Mouse (Mus musculus) forebrain, embryonic 14.5 days (tissue): ENCODE measurements around the gene Gtf2i. TPM values are rescaled to one million over a fixed set of nuclear protein-coding genes. Genes with fewer than 3 reads are reported as not detected.

Experiments
- ATAC-seq: fragments of 200-750 bp; cut with Nextera tagmentation; 2 replicates; pipeline ENCODE4 v1.8.0; 2017; ENCODE audit warnings: mild to moderate bottlenecking, moderate library complexity
- DNase-seq: peaks from one replicate; pipeline ENCODE4 v3.0.0-alpha.2; 2015; ENCODE audit warnings: low spot score
- H3K27ac ChIP-seq: fragments of 300-500 bp; sonication (generic); 2 replicates; pipeline ENCODE4 v1.5.1; 2014; ENCODE audit warnings: low read depth, mild to moderate bottlenecking, control low read depth, low read length, moderate library complexity
- H3K27me3 ChIP-seq: fragments of 300-500 bp; sonication (generic); replicated peaks from 2 replicates; pipeline ENCODE4 v1.6.1; 2014; ENCODE audit warnings: low read length, control low read depth, mixed read lengths; ENCODE audit not compliant: control insufficient read depth, insufficient read depth
- H3K36me3 ChIP-seq: fragments of 300-500 bp; sonication (generic); 2 replicates; pipeline ENCODE4 v1.6.1; 2014; ENCODE audit warnings: low read length, control low read depth; ENCODE audit not compliant: control insufficient read depth, insufficient read depth
- H3K4me1 ChIP-seq: fragments of 300-500 bp; sonication (generic); 2 replicates; pipeline ENCODE4 v1.6.1; 2014; ENCODE audit warnings: antibody characterized with exemption, low read length, control low read depth; ENCODE audit not compliant: control insufficient read depth, insufficient read depth
- H3K4me2 ChIP-seq: fragments of 300-500 bp; sonication (generic); 2 replicates; pipeline ENCODE4 v1.6.1; 2014; ENCODE audit warnings: mild to moderate bottlenecking, control low read depth, low read length
- H3K4me3 ChIP-seq: fragments of 300-500 bp; sonication (generic); 2 replicates; pipeline ENCODE4 v1.5.1; 2014; ENCODE audit warnings: low read depth, low read length, control low read depth
- H3K9ac ChIP-seq: fragments of 300-500 bp; sonication (generic); 2 replicates; pipeline ENCODE4 v1.6.1; 2014; ENCODE audit warnings: mild to moderate bottlenecking, low read length, control low read depth, moderate library complexity
- H3K9me3 ChIP-seq: fragments of 300-500 bp; sonication (generic); replicated peaks from 2 replicates; pipeline ENCODE4 v1.6.1; 2016; ENCODE audit warnings: low read length, control low read depth, mixed read lengths; ENCODE audit not compliant: control insufficient read depth
- WGBS: fragments of 180-500 bp; shearing (Covaris S2); extraction: QIAGEN DNeasy Blood & Tissue Kit; methylation state at CpG from one replicate; pipeline ENCODE4 v1.1.7; 2014; 5-methylcytosine and 5-hydroxymethylcytosine counted together
- polyA plus RNA-seq: library from polyadenylated mRNA; unstranded; fragments of >200 nt; fragmentation: Nextera tagmentation; extraction: Ambion mirVana; gene quantifications from 2 replicates; pipeline ENCODE4 v1.2.1, GENCODE M21; 2014

Gene Gtf2i
- polyA plus RNA-seq, 1 experiment from 2014 or later = 111 TPM

DNA sequence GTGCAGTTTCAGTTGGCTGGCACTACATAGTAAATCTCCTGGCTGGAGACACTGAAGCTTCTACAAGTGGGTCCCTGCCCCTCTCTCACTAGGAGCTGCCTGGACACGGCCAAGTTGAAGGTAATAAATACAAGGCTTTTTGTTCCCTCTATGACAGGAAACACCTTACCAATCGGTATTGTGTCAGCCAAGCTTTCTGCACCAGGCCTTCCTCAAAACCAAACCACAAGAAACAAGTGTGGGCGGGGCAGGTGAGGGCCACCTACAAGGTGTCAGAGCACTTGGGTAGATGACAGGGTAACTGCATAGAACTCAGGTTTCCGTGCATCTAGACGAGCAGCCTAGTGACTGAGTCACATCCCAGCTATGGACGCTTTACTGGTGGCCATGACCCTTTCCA is 77.8 kb downstream of the Gtf2i start:
- H3K27ac ChIP-seq = no peak overlapping the region
- 88% methylated on average over 6 of the region's 6 CpGs for WGBS

DNA sequence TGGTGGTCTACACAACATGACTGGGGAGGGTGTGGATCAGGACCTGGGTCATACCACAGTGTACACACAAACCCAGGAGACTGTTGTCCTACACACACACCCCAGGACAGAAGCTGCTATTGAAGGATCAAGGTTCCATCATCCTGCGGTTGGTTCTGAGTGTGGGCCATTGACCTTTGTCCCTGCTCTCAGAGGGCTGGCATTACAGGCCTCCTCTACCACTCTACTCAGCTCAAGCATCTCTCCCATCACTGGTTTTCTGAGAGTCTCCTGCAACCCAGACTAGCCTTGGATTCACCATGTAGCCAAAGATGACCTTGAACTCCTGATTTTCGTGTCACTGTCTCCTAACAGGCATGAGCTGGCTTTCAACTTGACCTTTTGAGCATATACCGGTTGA is 78.3 kb downstream of the Gtf2i start:
- Histone ChIP-seq H3K36me3 (peaks cover 60% of the 10 kb centered on the region), H3K9me3 (no peaks in the 10 kb centered on the region), H3K27ac (peak overlapping the region; percentile 72), H3K4me2 (no peak overlapping the region), H3K27me3 (no peaks in the 10 kb centered on the region), H3K4me3 (no peak overlapping the region), H3K9ac (no peak overlapping the region), H3K4me1 (peaks cover 2% of the 10 kb centered on the region; the same call in 1 of the 2 replicates)
- ATAC-seq = no peak
- DNase-seq = no peak
- WGBS = 92% methylated on average over 3 of the region's 3 CpGs

More for the DNA sequence above, 77.8 kb downstream of the Gtf2i start:
- Histone ChIP-seq H3K4me2 (no peak overlapping the region), H3K9me3 (no peaks in the 10 kb centered on the region), H3K4me1 (peaks cover 2% of the 10 kb centered on the region; the same call in 1 of the 2 replicates), H3K4me3 (no peak overlapping the region), H3K36me3 (peaks cover 66% of the 10 kb centered on the region), H3K27me3 (no peaks in the 10 kb centered on the region), H3K9ac (no peak overlapping the region)
- ATAC-seq (no peak), DNase-seq (no peak)

DNA sequence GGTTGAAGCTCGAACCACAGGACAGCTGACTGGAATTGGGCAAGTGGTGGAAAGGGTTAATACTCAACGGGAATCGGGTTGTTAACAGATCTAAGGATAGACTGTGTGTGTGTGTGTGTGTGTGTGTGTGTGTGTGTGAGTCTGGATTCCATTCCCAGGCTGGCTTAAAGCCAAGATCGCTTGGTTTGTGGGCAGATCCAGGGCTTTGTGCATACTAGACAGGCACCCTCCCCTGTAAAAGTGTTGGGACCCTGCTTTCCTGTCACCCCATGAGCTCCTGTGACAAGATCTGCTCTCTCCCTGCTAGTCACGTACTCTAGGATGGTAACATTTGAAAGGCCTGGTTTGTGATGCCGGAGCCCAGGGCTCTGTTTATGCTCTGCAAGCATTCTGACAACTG is 79.4 kb downstream of the Gtf2i start:
- H3K27me3 ChIP-seq = no peaks in the 10 kb centered on the region
- DNase-seq (peak; percentile 83), ATAC-seq (peak; percentile 35)
- no peak overlapping the region for H3K9ac ChIP-seq
- H3K36me3 ChIP-seq = peaks cover 49% of the 10 kb centered on the region
- no peak overlapping the region for H3K4me3 ChIP-seq
- H3K9me3 ChIP-seq = no peaks in the 10 kb centered on the region
- H3K4me2 ChIP-seq = no peak overlapping the region
- H3K27ac ChIP-seq = peak overlapping the region; percentile 72
- H3K4me1 ChIP-seq = peaks cover 2% of the 10 kb centered on the region; the same call in 1 of the 2 replicates
- WGBS = 26% methylated on average over 6 of the region's 6 CpGs

DNA sequence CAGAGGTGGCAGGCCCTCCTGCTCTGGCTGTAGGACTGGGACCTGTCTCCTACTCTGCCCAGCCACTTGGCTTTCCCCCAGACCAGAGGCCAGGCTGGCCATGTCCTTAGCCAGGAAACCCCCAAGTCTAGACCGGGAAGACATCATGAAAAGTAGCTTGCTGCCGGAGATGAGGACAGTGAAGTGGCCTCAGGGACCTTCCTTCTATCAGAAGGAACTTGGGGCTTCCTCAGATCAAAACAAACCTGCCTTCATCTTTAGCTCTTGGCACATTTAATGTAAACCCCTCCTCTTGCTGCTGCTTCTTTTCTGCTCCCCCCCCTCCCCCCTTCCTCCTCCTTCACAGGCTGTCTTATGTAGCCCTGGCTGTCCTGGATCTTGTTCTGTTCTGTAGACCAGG is 80.4 kb downstream of the Gtf2i start:
- Histone ChIP-seq H3K36me3 (peaks cover 40% of the 10 kb centered on the region), H3K4me2 (no peak overlapping the region), H3K9ac (no peak overlapping the region), H3K4me3 (no peak overlapping the region), H3K4me1 (peaks cover 2% of the 10 kb centered on the region; the same call in 1 of the 2 replicates), H3K27me3 (no peaks in the 10 kb centered on the region), H3K9me3 (no peaks in the 10 kb centered on the region), H3K27ac (peak overlapping the region; percentile 39; the same call in 1 of the 2 replicates)
- ATAC-seq = no peak
- WGBS = 61% methylated on average over 2 of the region's 2 CpGs
- no peak for DNase-seq

DNA sequence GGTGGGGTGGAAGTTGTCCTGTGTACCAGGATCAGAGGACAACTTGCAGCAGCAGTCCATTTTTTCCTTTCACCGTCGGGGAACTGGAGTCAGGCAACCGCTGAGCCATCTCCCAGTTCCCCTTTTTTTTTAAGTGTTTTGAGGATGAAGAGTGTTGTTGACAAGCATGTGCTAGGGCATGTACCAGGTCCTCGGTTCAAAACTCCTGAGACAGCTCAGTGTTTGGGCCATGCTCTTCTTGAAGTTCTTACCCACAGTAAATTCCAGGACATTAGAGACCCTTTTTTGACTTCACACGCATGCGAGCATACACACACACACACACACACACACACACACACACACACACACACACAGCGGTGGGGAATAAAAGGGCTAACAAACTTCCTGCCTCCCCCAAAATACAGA is 81.3 kb downstream of the Gtf2i start:
- WGBS = 73% methylated on average over 7 of the region's 7 CpGs
- ATAC-seq = no peak
- no peak overlapping the region for H3K9ac ChIP-seq
- peaks cover 30% of the 10 kb centered on the region for H3K36me3 ChIP-seq
- no peaks in the 10 kb centered on the region for H3K27me3 ChIP-seq
- no peak overlapping the region for H3K4me2 ChIP-seq
- no peak overlapping the region for H3K27ac ChIP-seq
- H3K4me3 ChIP-seq = no peak overlapping the region
- no peak for DNase-seq
- no peaks in the 10 kb centered on the region for H3K9me3 ChIP-seq
- peaks cover 2% of the 10 kb centered on the region; the same call in 1 of the 2 replicates for H3K4me1 ChIP-seq

DNA sequence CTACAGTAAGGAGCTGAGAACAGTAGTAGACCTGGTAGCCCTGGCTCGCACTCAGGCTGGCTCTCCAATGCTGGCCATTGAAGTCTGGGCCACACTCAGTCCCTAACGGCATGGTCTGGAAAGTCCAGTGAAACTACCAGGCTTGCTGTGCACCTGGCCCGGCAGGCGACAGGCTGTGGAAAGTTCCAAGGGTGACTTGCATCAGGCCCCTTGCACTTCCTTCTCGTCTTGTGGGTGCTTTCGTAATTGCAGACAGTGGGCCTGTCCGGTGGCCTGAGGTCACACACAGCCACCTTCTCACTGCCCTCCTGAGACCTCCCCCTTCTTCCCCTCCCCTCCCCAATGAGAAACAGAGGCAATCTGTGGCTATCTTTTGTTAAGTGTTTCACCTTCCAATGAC is 82.0 kb downstream of the Gtf2i start:
- DNase-seq (no peak), ATAC-seq (no peak)
- peaks cover 23% of the 10 kb centered on the region for H3K36me3 ChIP-seq
- H3K27ac ChIP-seq = no peak overlapping the region; the same call in 1 of the 2 replicates
- H3K4me2 ChIP-seq = no peak overlapping the region
- H3K9me3 ChIP-seq = no peaks in the 10 kb centered on the region
- peaks cover 2% of the 10 kb centered on the region; the same call in 1 of the 2 replicates for H3K4me1 ChIP-seq
- H3K4me3 ChIP-seq = no peak overlapping the region
- H3K9ac ChIP-seq = no peak overlapping the region
- H3K27me3 ChIP-seq = no peaks in the 10 kb centered on the region
- WGBS = 57% methylated on average over 7 of the region's 7 CpGs

DNA sequence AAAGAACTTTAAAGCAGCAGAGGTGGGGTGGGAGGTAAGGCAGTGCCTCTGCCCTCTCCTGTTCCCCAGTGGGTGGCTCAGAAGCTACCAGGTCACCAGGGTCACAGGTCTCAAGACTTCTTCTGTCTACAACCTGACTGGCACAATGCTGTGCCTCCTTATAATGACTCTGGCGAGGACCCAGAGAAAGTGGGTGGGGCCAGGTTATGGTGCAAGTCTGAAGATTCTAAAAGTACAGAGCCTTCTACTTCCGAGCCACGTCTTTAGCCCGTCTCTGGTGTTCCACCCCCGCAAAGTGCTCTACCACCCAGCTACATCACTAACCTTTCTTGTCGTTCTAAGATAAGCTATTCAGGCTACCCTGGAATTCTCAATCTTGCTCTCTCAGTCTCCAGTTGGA is 82.4 kb downstream of the Gtf2i start:
- H3K36me3 ChIP-seq = peaks cover 19% of the 10 kb centered on the region
- H3K27ac ChIP-seq = no peak overlapping the region
- no peaks in the 10 kb centered on the region for H3K27me3 ChIP-seq
- DNase-seq (no peak), ATAC-seq (no peak)
- H3K4me3 ChIP-seq = no peak overlapping the region
- H3K4me1 ChIP-seq = peaks cover 2% of the 10 kb centered on the region; the same call in 1 of the 2 replicates
- no peak overlapping the region for H3K9ac ChIP-seq
- no peaks in the 10 kb centered on the region for H3K9me3 ChIP-seq
- whole genome bisulfite sequencing = 80% methylated on average over 6 of the region's 6 CpGs
- H3K4me2 ChIP-seq = no peak overlapping the region

DNA sequence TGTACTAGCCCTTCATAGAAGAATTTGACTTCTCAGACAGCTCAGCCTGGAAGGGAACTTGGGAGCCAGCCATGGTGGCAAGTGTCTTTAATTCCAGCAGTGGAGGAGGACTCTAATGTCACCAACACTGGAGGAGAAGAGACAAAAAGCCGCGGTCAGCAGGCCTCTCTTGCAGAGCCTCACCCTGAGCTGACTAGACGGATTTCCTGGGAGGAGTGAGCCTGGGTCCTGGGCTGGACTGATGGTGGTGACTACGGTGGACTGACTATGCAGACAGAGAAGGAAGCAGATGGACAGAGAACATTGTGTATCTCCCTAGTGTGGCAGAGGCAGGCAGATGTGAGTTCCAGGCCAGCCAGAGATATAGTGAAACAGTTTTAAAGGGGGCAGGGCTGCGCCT is 83.2 kb downstream of the Gtf2i start:
- H3K4me2 ChIP-seq = no peak overlapping the region
- DNase-seq = no peak
- no peak for ATAC-seq
- H3K4me3 ChIP-seq = no peak overlapping the region
- H3K27me3 ChIP-seq = no peaks in the 10 kb centered on the region
- no peak overlapping the region for H3K9ac ChIP-seq
- H3K27ac ChIP-seq = no peak overlapping the region
- peaks cover 11% of the 10 kb centered on the region for H3K36me3 ChIP-seq
- H3K4me1 ChIP-seq = peaks cover 2% of the 10 kb centered on the region; the same call in 1 of the 2 replicates
- 81% methylated on average over 5 of the region's 5 CpGs for WGBS
- no peaks in the 10 kb centered on the region for H3K9me3 ChIP-seq

DNA sequence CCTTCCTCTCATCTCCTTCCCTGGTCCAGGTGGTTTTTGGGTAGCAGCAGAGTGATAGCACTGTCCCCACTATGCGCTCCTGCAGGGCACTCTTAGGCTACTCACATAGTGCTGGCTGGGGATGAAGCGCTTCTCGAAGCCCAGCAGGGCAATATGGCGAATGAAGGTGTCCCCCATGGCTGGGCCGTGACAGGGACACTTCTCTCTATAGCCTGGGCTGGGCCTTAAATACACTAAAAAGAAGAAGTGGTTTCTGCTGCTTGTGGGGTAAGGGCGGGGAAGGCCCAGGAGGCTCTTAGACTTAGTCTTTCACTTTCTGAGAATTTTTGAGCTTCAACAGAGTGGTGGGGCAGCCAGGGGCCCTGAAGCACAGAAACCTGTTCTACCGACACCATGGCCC is 85.2 kb downstream of the Gtf2i start, which contains the start of gene Ncf1:
TSS of gene Ncf1 (minus strand) at position 235 of the 400 bp plus-strand sequence.
- 84% methylated on average over 7 of the region's 7 CpGs for WGBS
- no peaks in the 10 kb centered on the region for H3K27me3 ChIP-seq
- H3K36me3 ChIP-seq = no peaks in the 10 kb centered on the region
- DNase-seq (no peak), ATAC-seq (no peak)
- H3K4me3 ChIP-seq = no peak within 1 kb of the TSS
- no peaks in the 10 kb centered on the region for H3K9me3 ChIP-seq
- H3K9ac ChIP-seq = no peak within 1 kb of the TSS
- no peaks in the 10 kb centered on the region for H3K4me1 ChIP-seq
- H3K4me2 ChIP-seq = no peak within 1 kb of the TSS
- no peak within 1 kb of the TSS for H3K27ac ChIP-seq
